Mouse (Mus musculus): ENCODE data around the gene Gmds.

Gmds gene

GRCm38 (mm10) chr13:32034799-32035448 lies 303.6 kb downstream of the Gmds start:
- in situ Hi-C loops (cut with MboI, MseI) = no loop called here

GRCm38 (mm10) chr13:32034139-32034538 lies 304.4 kb downstream of the Gmds start:
- in situ Hi-C loops (cut with MboI, MseI) = no loop called here

GRCm38 (mm10) chr13:32026226-32026975 lies 312.1 kb downstream of the Gmds start:
- in situ Hi-C loops (cut with MboI, MseI) = no loop called here

- in situ Hi-C loops (cut with MboI, MseI) = no loop called here
Observed at GRCm38 (mm10) chr13:32024822-32025221, 313.7 kb downstream of the Gmds start.

- in situ Hi-C loops (cut with MboI, MseI) = no loop called here
Observed at GRCm38 (mm10) chr13:32020455-32021249, 317.9 kb downstream of the Gmds start.

- in situ Hi-C loops (cut with MboI, MseI) = no loop called here
Observed at GRCm38 (mm10) chr13:32019256-32019620, 319.3 kb downstream of the Gmds start.

- in situ Hi-C loops (cut with MboI, MseI) = no loop called here
Observed at GRCm38 (mm10) chr13:32018518-32019255, 319.9 kb downstream of the Gmds start.

GRCm38 (mm10) chr13:32008802-32009201 lies 329.7 kb downstream of the Gmds start:
- in situ Hi-C loops (cut with MboI, MseI) = no loop called here

GRCm38 (mm10) chr13:32008116-32008641 lies 330.4 kb downstream of the Gmds start:
- in situ Hi-C loops (cut with MboI, MseI) = no loop called here

GRCm38 (mm10) chr13:31993391-31993790 lies 345.1 kb downstream of the Gmds start:
- in situ Hi-C loops (cut with MboI, MseI) = no loop called here

- in situ Hi-C loops (cut with MboI, MseI) = no loop called here
Observed at GRCm38 (mm10) chr13:31992409-31993201, 345.9 kb downstream of the Gmds start.

GRCm38 (mm10) chr13:31981198-31981597 lies 357.3 kb downstream of the Gmds start:
- in situ Hi-C loops (cut with MboI, MseI) = no loop called here

- in situ Hi-C loops (cut with MboI, MseI) = no loop called here
Observed at GRCm38 (mm10) chr13:31978126-31978525, 360.4 kb downstream of the Gmds start.

GRCm38 (mm10) chr13:31974751-31975479 lies 363.6 kb downstream of the Gmds start:
- in situ Hi-C loops (cut with MboI, MseI) = no loop called here

- in situ Hi-C loops (cut with MboI, MseI) = no loop called here
Observed at GRCm38 (mm10) chr13:31971040-31971501, 367.5 kb downstream of the Gmds start.

GRCm38 (mm10) chr13:31968272-31968671 lies 370.3 kb downstream of the Gmds start:
- in situ Hi-C loops (cut with MboI, MseI) = no loop called here

GRCm38 (mm10) chr13:31966931-31967532 lies 371.5 kb downstream of the Gmds start:
- in situ Hi-C loops (cut with MboI, MseI) = no loop called here

- in situ Hi-C loops (cut with MboI, MseI) = loop anchor here in 1 of 2 experiments (5.0 kb wide), 1 partner anchor 163 kb away; no protein-coding TSS in a partner anchor
Observed at GRCm38 (mm10) chr13:31960514-31960913, 378.0 kb downstream of the Gmds start.

Data from T-helper 17 cell (primary cell).